Mouse (Mus musculus) liver, embryonic 11.5 days (tissue): ENCODE measurements around the gene Fam83e. TPM values are rescaled to one million over a fixed set of nuclear protein-coding genes. Genes with fewer than 3 reads are reported as not detected.

ENCODE experiments used
- ATAC-seq: fragments of 200-750 bp; cut with Nextera tagmentation; replicated peaks from 2 replicates; pipeline ENCODE4 v1.8.0; 2017; ENCODE audit warnings: moderate number of reproducible peaks, mild to moderate bottlenecking, moderate TSS enrichment, moderate library complexity; ENCODE audit not compliant: low FRiP score
- DNase-seq: peaks from one replicate; pipeline ENCODE4 v3.0.0-alpha.2; 2017; ENCODE audit warnings: low spot score
- H3K27ac ChIP-seq: fragments of 300-500 bp; sonication (generic); 2 replicates; pipeline ENCODE4 v1.5.1; 2014; ENCODE audit warnings: mild to moderate bottlenecking, low read depth, low read length, control low read depth
- H3K27me3 ChIP-seq: fragments of 300-500 bp; sonication (generic); replicated peaks from 2 replicates; pipeline ENCODE4 v1.6.1; 2014; ENCODE audit warnings: low read length, mixed read lengths; ENCODE audit not compliant: control insufficient read depth, insufficient read depth
- H3K36me3 ChIP-seq: fragments of 300-500 bp; sonication (generic); 2 replicates; pipeline ENCODE4 v1.6.1; 2014; ENCODE audit warnings: mild to moderate bottlenecking, low read length, moderate library complexity, mixed read lengths; ENCODE audit not compliant: control insufficient read depth, insufficient read depth
- H3K4me1 ChIP-seq: fragments of 300-500 bp; sonication (generic); replicated peaks from 2 replicates; pipeline ENCODE4 v1.6.1; 2014; ENCODE audit warnings: low read length, mixed read lengths; ENCODE audit not compliant: control insufficient read depth, insufficient read depth
- H3K4me2 ChIP-seq: fragments of 300-500 bp; sonication (generic); 2 replicates; pipeline ENCODE4 v1.6.1; 2014; ENCODE audit warnings: mild to moderate bottlenecking, control low read depth, moderate library complexity
- H3K4me3 ChIP-seq: fragments of 300-500 bp; sonication (generic); 2 replicates; pipeline ENCODE4 v1.5.1; 2014; ENCODE audit warnings: low read depth, low read length, control low read depth
- H3K9ac ChIP-seq: fragments of 300-500 bp; sonication (generic); 2 replicates; pipeline ENCODE4 v1.6.1; 2014; ENCODE audit warnings: low read depth, low read length, control low read depth
- H3K9me3 ChIP-seq: fragments of 300-500 bp; sonication (generic); 2 replicates; pipeline ENCODE4 v1.6.1; 2016; ENCODE audit warnings: low read length, inconsistent platforms, mixed read lengths; ENCODE audit not compliant: control insufficient read depth
- WGBS: fragments of 180-500 bp; shearing (Covaris S2); extraction: QIAGEN DNeasy Blood & Tissue Kit; methylation state at CpG from one replicate; pipeline ENCODE4 v1.1.7; 2014; 5-methylcytosine and 5-hydroxymethylcytosine counted together
- polyA plus RNA-seq: library from polyadenylated mRNA; unstranded; fragments of >200 nt; fragmentation: Nextera tagmentation; extraction: Ambion mirVana; gene quantifications from 2 replicates; pipeline ENCODE4 v1.2.1, GENCODE M21; 2014

Fam83e gene
- polyA plus RNA-seq, 1 experiment from 2014 or later: 1.1 TPM

GRCm38 (mm10) chr7:45771101-45771500 is 50.1 kb downstream of the Fam83e start:
- Histone ChIP-seq H3K9ac (no peak overlapping the region), H3K9me3 (no peaks in the 10 kb centered on the region), H3K4me2 (no peak overlapping the region), H3K27me3 (no peaks in the 10 kb centered on the region; the same call in 1 of the 2 replicates), H3K4me1 (no peaks in the 10 kb centered on the region), H3K27ac (no peak overlapping the region), H3K4me3 (no peak overlapping the region), H3K36me3 (no peaks in the 10 kb centered on the region)
- 63% methylated on average over 4 of the region's 4 CpGs for WGBS
- DNase-seq (no peak), ATAC-seq (no peak)

GRCm38 (mm10) chr7:45775237-45775636 is 54.2 kb downstream of the Fam83e start:
- H3K4me3 ChIP-seq: no peak overlapping the region
- H3K27ac ChIP-seq: no peak overlapping the region
- no peak for DNase-seq
- H3K36me3 ChIP-seq: no peaks in the 10 kb centered on the region
- H3K9ac ChIP-seq: no peak overlapping the region
- H3K4me2 ChIP-seq: no peak overlapping the region
- peaks cover 4% of the 10 kb centered on the region; the same call in 1 of the 2 replicates for H3K4me1 ChIP-seq
- ATAC-seq: no peak
- WGBS: 67% methylated on average over 7 of the region's 7 CpGs
- H3K27me3 ChIP-seq: peaks cover 8% of the 10 kb centered on the region
- no peaks in the 10 kb centered on the region for H3K9me3 ChIP-seq

Other genes starting within 250 kb of the Fam83e start
- gene Tulp2, start 239.3 kb upstream of the Fam83e start, polyA plus RNA-seq: 2.3 and 3.2 TPM in 2 replicates
- not detected in 2 replicates for gene Gm45808, start 234.4 kb upstream of the Fam83e start, polyA plus RNA-seq
- gene Dhdh, start 232.4 kb upstream of the Fam83e start, polyA plus RNA-seq: 4.9 and 5.8 TPM in 2 replicates
- gene Nucb1, start 210.8 kb upstream of the Fam83e start, polyA plus RNA-seq: 149 and 153 TPM in 2 replicates
- gene Ppp1r15a, start 194.9 kb upstream of the Fam83e start, polyA plus RNA-seq: 61.6 and 62.0 TPM in 2 replicates
- 0.64 and 0.89 TPM in 2 replicates for gene Plekha4, start 194.9 kb upstream of the Fam83e start, polyA plus RNA-seq
- gene Hsd17b14, start 166.3 kb upstream of the Fam83e start, polyA plus RNA-seq: 2.8 and 5.4 TPM in 2 replicates
- 84.7 and 90.1 TPM in 2 replicates for gene Bcat2, start 151.1 kb upstream of the Fam83e start, polyA plus RNA-seq
- 0.23 TPM in 1 of 2 replicates, not detected in the other for gene Fgf21, start 105.7 kb upstream of the Fam83e start, polyA plus RNA-seq
- gene Fut1, start 103.9 kb upstream of the Fam83e start, polyA plus RNA-seq: not detected in 2 replicates
- 0.21 and 0.22 TPM in 2 replicates for gene Izumo1, start 99.4 kb upstream of the Fam83e start, polyA plus RNA-seq
- gene Rasip1, start 93.7 kb upstream of the Fam83e start, polyA plus RNA-seq: 8.0 and 9.3 TPM in 2 replicates
- 0.69 and 0.73 TPM in 2 replicates for gene Mamstr, start 81.2 kb upstream of the Fam83e start, polyA plus RNA-seq
- gene Fut2, start 54.8 kb upstream of the Fam83e start, polyA plus RNA-seq: 0.08 TPM in 1 of 2 replicates, not detected in the other
- 0.23 TPM in 1 of 2 replicates, not detected in the other for gene Ntn5, start 37.2 kb upstream of the Fam83e start, polyA plus RNA-seq
- gene Sec1, start 26.8 kb upstream of the Fam83e start, polyA plus RNA-seq: 0.30 and 0.33 TPM in 2 replicates
- 1.0 and 1.2 TPM in 2 replicates for gene Car11, start 21.4 kb upstream of the Fam83e start, polyA plus RNA-seq
- 1.8 and 1.9 TPM in 2 replicates for gene Dbp, start 16.1 kb upstream of the Fam83e start, polyA plus RNA-seq
- 1,405 and 1,469 TPM in 2 replicates for gene Rpl18, start 5.8 kb upstream of the Fam83e start, polyA plus RNA-seq
- gene Sphk2, start 3.2 kb upstream of the Fam83e start, polyA plus RNA-seq: 24.2 and 25.6 TPM in 2 replicates
- gene Spaca4, start 4.6 kb downstream of the Fam83e start, polyA plus RNA-seq: not detected in 2 replicates
- gene Lmtk3, start 62.5 kb downstream of the Fam83e start, polyA plus RNA-seq: 0.30 and 0.45 TPM in 2 replicates
- gene Sult2b1, start 63.5 kb downstream of the Fam83e start, polyA plus RNA-seq: 0.65 and 0.70 TPM in 2 replicates
- gene Cyth2, start 93.4 kb downstream of the Fam83e start, polyA plus RNA-seq: 67.2 and 69.1 TPM in 2 replicates
- 0.40 and 0.74 TPM in 2 replicates for gene Kcnj14, start 103.6 kb downstream of the Fam83e start, polyA plus RNA-seq
- 101 and 106 TPM in 2 replicates for gene Grwd1, start 109.7 kb downstream of the Fam83e start, polyA plus RNA-seq
- 54.8 and 60.7 TPM in 2 replicates for gene Kdelr1, start 151.6 kb downstream of the Fam83e start, polyA plus RNA-seq
- gene Grin2d, start 157.2 kb downstream of the Fam83e start, polyA plus RNA-seq: 0.13 and 0.23 TPM in 2 replicates
- 1.0 and 1.3 TPM in 2 replicates for gene Syngr4, start 175.5 kb downstream of the Fam83e start, polyA plus RNA-seq
- gene Tmem143, start 175.7 kb downstream of the Fam83e start, polyA plus RNA-seq: 4.0 and 5.8 TPM in 2 replicates
- 91.8 and 99.6 TPM in 2 replicates for gene Emp3, start 200.2 kb downstream of the Fam83e start, polyA plus RNA-seq
- gene Ccdc114, start 202.9 kb downstream of the Fam83e start, polyA plus RNA-seq: 2.4 and 4.3 TPM in 2 replicates